Mouse (Mus musculus) embryonic facial prominence, embryonic 12.5 days (tissue): ENCODE measurements around the gene Vmac. TPM values are rescaled to one million over a fixed set of nuclear protein-coding genes. Genes with fewer than 3 reads are reported as not detected.

Experiments used
- ATAC-seq: fragments of 200-750 bp; cut with Nextera tagmentation; 2 replicates; pipeline ENCODE4 v1.8.0; 2017; ENCODE audit not compliant: insufficient number of reproducible peaks, insufficient read depth, low FRiP score, low TSS enrichment
- H3K27ac ChIP-seq: fragments of 300-500 bp; sonication (generic); 2 replicates; pipeline ENCODE4 v1.5.1; 2016; ENCODE audit warnings: mild to moderate bottlenecking
- H3K27me3 ChIP-seq: fragments of 300-500 bp; sonication (generic); 2 replicates; pipeline ENCODE4 v1.6.1; 2016; ENCODE audit warnings: mild to moderate bottlenecking, moderate library complexity
- H3K36me3 ChIP-seq: fragments of 300-500 bp; sonication (generic); 2 replicates; pipeline ENCODE4 v1.6.1; 2016; ENCODE audit warnings: mild to moderate bottlenecking
- H3K4me1 ChIP-seq: fragments of 300-500 bp; sonication (generic); 2 replicates; pipeline ENCODE4 v1.6.1; 2016
- H3K4me2 ChIP-seq: fragments of 300-500 bp; sonication (generic); replicated peaks from 2 replicates; pipeline ENCODE4 v1.6.1; 2016; ENCODE audit warnings: mild to moderate bottlenecking, moderate library complexity
- H3K4me3 ChIP-seq: fragments of 300-500 bp; sonication (generic); 2 replicates; pipeline ENCODE4 v1.5.1; 2016; ENCODE audit warnings: mild to moderate bottlenecking
- H3K9ac ChIP-seq: fragments of 300-500 bp; sonication (generic); 2 replicates; pipeline ENCODE4 v1.6.1; 2016; ENCODE audit warnings: mild to moderate bottlenecking, moderate library complexity
- H3K9me3 ChIP-seq: fragments of 300-500 bp; sonication (generic); 2 replicates; pipeline ENCODE4 v1.6.1; 2016; ENCODE audit warnings: mild to moderate bottlenecking, moderate library complexity
- WGBS: fragments of 180-500 bp; shearing (Covaris S2); methylation state at CpG from one replicate; pipeline ENCODE4 v1.1.7; 2016; 5-methylcytosine and 5-hydroxymethylcytosine counted together
- polyA plus RNA-seq: library from polyadenylated mRNA; unstranded; fragments of >200 nt; fragmentation: Nextera tagmentation; extraction: Ambion mirVana; gene quantifications from 2 replicates; pipeline ENCODE4 v1.2.1, GENCODE M21; 2016

The Vmac gene
- 19.4 and 20.8 TPM in 2 replicates for polyA plus RNA-seq

GRCm38 (mm10) chr17:56717363-56718058 lies at the start of gene Vmac, which contains the start of gene Ndufa11:
Gene Vmac, minus strand, starts transcription at chr17:56718022.
Gene Ndufa11, plus strand, starts transcription at chr17:56717767.
- peaks cover 20% of the 10 kb centered on the region for H3K36me3 ChIP-seq
- peaks cover 21% of the 10 kb centered on the region for H3K4me1 ChIP-seq
- peak within 1 kb of the TSS; percentile 75 for H3K27ac ChIP-seq
- ATAC-seq = peak; percentile 64
- no peaks in the 10 kb centered on the region for H3K27me3 ChIP-seq
- H3K9ac ChIP-seq = peak within 1 kb of the TSS; percentile 88
- peak within 1 kb of the TSS; percentile 78 for H3K4me2 ChIP-seq
- H3K9me3 ChIP-seq = no peaks in the 10 kb centered on the region
- under 1% methylated on average over 59 of the region's 59 CpGs for WGBS
- H3K4me3 ChIP-seq = peak within 1 kb of the TSS; percentile 75

- H3K27ac ChIP-seq = no peak overlapping the region
- no peak for ATAC-seq
- no peak overlapping the region for H3K4me3 ChIP-seq
- H3K4me2 ChIP-seq = no peak overlapping the region
- H3K9me3 ChIP-seq = no peaks in the 10 kb centered on the region
- no peaks in the 10 kb centered on the region for H3K27me3 ChIP-seq
- H3K36me3 ChIP-seq = peaks cover 48% of the 10 kb centered on the region
- peaks cover 15% of the 10 kb centered on the region for H3K4me1 ChIP-seq
- WGBS = 92% methylated on average over 27 of the region's 27 CpGs
- no peak overlapping the region for H3K9ac ChIP-seq
Observed at GRCm38 (mm10) chr17:56766631-56767405, 49.0 kb upstream of the Vmac start.

- 59% methylated on average over 12 of the region's 12 CpGs for WGBS
- ATAC-seq = no peak
Observed at GRCm38 (mm10) chr17:56765431-56765830, 47.6 kb upstream of the Vmac start.

GRCm38 (mm10) chr17:56764474-56765354 lies 46.9 kb upstream of the Vmac start, which contains the start of gene Dus3l:
Gene Dus3l, plus strand, starts transcription at chr17:56764757.
- Histone ChIP-seq H3K4me3 (peak within 1 kb of the TSS; percentile 76), H3K9me3 (no peaks in the 10 kb centered on the region), H3K27ac (peak within 1 kb of the TSS; percentile 93), H3K4me1 (peaks cover 20% of the 10 kb centered on the region), H3K9ac (peak within 1 kb of the TSS; percentile 74), H3K36me3 (peaks cover 32% of the 10 kb centered on the region), H3K4me2 (peak within 1 kb of the TSS; percentile 78), H3K27me3 (peaks cover 9% of the 10 kb centered on the region; the same call in 1 of the 2 replicates)
- peak; percentile 70 for ATAC-seq
- WGBS = 2% methylated on average over 56 of the region's 58 CpGs

More at GRCm38 (mm10) chr17:56765431-56765830, 47.6 kb upstream of the Vmac start:
- Histone ChIP-seq H3K27ac (no peak overlapping the region), H3K36me3 (peaks cover 39% of the 10 kb centered on the region), H3K9ac (peak overlapping the region; percentile 74), H3K4me3 (peak overlapping the region; percentile 76), H3K4me2 (peak overlapping the region; percentile 78), H3K9me3 (no peaks in the 10 kb centered on the region), H3K4me1 (peaks cover 20% of the 10 kb centered on the region), H3K27me3 (peaks cover 4% of the 10 kb centered on the region; the same call in 1 of the 2 replicates)

- no peak for ATAC-seq
- no peaks in the 10 kb centered on the region for H3K9me3 ChIP-seq
- no peak overlapping the region for H3K27ac ChIP-seq
- peak overlapping the region; percentile 76; the same call in 1 of the 2 replicates for H3K4me3 ChIP-seq
- peak overlapping the region; percentile 78; the same call in 1 of the 2 replicates for H3K4me2 ChIP-seq
- no peak overlapping the region for H3K9ac ChIP-seq
- peaks cover 10% of the 10 kb centered on the region; the same call in 1 of the 2 replicates for H3K27me3 ChIP-seq
- WGBS = 75% methylated on average over 8 of the region's 8 CpGs
- peaks cover 20% of the 10 kb centered on the region for H3K4me1 ChIP-seq
- H3K36me3 ChIP-seq = peaks cover 24% of the 10 kb centered on the region
Observed at GRCm38 (mm10) chr17:56763741-56764250, 46.0 kb upstream of the Vmac start.

- peaks cover 13% of the 10 kb centered on the region; the same call in 1 of the 2 replicates for H3K27me3 ChIP-seq
- no peak overlapping the region for H3K4me2 ChIP-seq
- H3K4me1 ChIP-seq = peaks cover 20% of the 10 kb centered on the region
- H3K9ac ChIP-seq = no peak overlapping the region
- H3K4me3 ChIP-seq = no peak overlapping the region
- ATAC-seq = no peak
- H3K9me3 ChIP-seq = no peaks in the 10 kb centered on the region
- WGBS = 49% methylated on average over 27 of the region's 27 CpGs
- peak overlapping the region; percentile 41 for H3K27ac ChIP-seq
- H3K36me3 ChIP-seq = peaks cover 16% of the 10 kb centered on the region
Observed at GRCm38 (mm10) chr17:56762769-56763731, 45.2 kb upstream of the Vmac start.

- H3K4me1 ChIP-seq = peaks cover 29% of the 10 kb centered on the region
- peaks cover 24% of the 10 kb centered on the region for H3K27me3 ChIP-seq
- under 1% methylated on average over 28 of the region's 28 CpGs for WGBS
- H3K9ac ChIP-seq = peak overlapping the region; percentile 57
- no peaks in the 10 kb centered on the region for H3K9me3 ChIP-seq
- peak overlapping the region; percentile 48 for H3K4me3 ChIP-seq
- peak; percentile 8; the same call in 1 of the 2 replicates for ATAC-seq
- H3K4me2 ChIP-seq = peak overlapping the region; percentile 75
- peak overlapping the region; percentile 75 for H3K27ac ChIP-seq
- H3K36me3 ChIP-seq = peaks cover 7% of the 10 kb centered on the region
Observed at GRCm38 (mm10) chr17:56761991-56762410, 44.2 kb upstream of the Vmac start.

GRCm38 (mm10) chr17:56761077-56761476 lies 43.3 kb upstream of the Vmac start:
- H3K36me3 ChIP-seq = no peaks in the 10 kb centered on the region
- H3K27me3 ChIP-seq = peaks cover 33% of the 10 kb centered on the region
- H3K27ac ChIP-seq = 0 out of 2 replicates have a peak overlapping the region, but pooled peaks have one; percentile 75

GRCm38 (mm10) chr17:56759261-56759660 lies 41.4 kb upstream of the Vmac start:
- H3K4me2 ChIP-seq = no peak overlapping the region

More at GRCm38 (mm10) chr17:56761077-56761476, 43.3 kb upstream of the Vmac start:
- 74% methylated on average over 3 of the region's 3 CpGs for WGBS
- ATAC-seq = no peak
- no peak overlapping the region for H3K4me3 ChIP-seq
- no peak overlapping the region for H3K4me2 ChIP-seq
- H3K4me1 ChIP-seq = peaks cover 33% of the 10 kb centered on the region
- no peak overlapping the region; the same call in 1 of the 2 replicates for H3K9ac ChIP-seq
- H3K9me3 ChIP-seq = no peaks in the 10 kb centered on the region

GRCm38 (mm10) chr17:56758132-56758531 lies 40.3 kb upstream of the Vmac start:
- WGBS = 5% methylated on average over 12 of the region's 12 CpGs
- Histone ChIP-seq H3K9me3 (no peaks in the 10 kb centered on the region), H3K4me1 (peaks cover 42% of the 10 kb centered on the region), H3K9ac (no peak overlapping the region), H3K27ac (no peak overlapping the region), H3K4me3 (no peak overlapping the region), H3K36me3 (no peaks in the 10 kb centered on the region), H3K27me3 (peaks cover 63% of the 10 kb centered on the region), H3K4me2 (peak overlapping the region; percentile 99; the same call in 1 of the 2 replicates)
- no peak for ATAC-seq

More at GRCm38 (mm10) chr17:56759261-56759660, 41.4 kb upstream of the Vmac start:
- no peaks in the 10 kb centered on the region for H3K36me3 ChIP-seq
- ATAC-seq = no peak
- peaks cover 33% of the 10 kb centered on the region for H3K4me1 ChIP-seq
- 52% methylated on average over 7 of the region's 7 CpGs for WGBS
- no peak overlapping the region for H3K27ac ChIP-seq
- peaks cover 51% of the 10 kb centered on the region for H3K27me3 ChIP-seq
- H3K4me3 ChIP-seq = no peak overlapping the region
- H3K9me3 ChIP-seq = no peaks in the 10 kb centered on the region
- H3K9ac ChIP-seq = no peak overlapping the region
